Mouse (Mus musculus) limb, embryonic 11.5 days (tissue): ENCODE measurements around the gene Dnah10. TPM values are rescaled to one million over a fixed set of nuclear protein-coding genes. Genes with fewer than 3 reads are reported as not detected.
"Not testable (repeated sequence)": the region's sequence is repeated elsewhere in the genome, so short reads cannot be mapped to it uniquely, and the experiment has no call there.

ENCODE experiments used
- ATAC-seq: fragments of 200-750 bp; cut with Nextera tagmentation; 2 replicates; pipeline ENCODE4 v1.8.0; 2017; ENCODE audit warnings: low read depth; ENCODE audit not compliant: insufficient number of reproducible peaks, low FRiP score, low TSS enrichment
- DNase-seq: peaks from one replicate; pipeline ENCODE4 v3.0.0-alpha.2; 2015; ENCODE audit warnings: low spot score
- H3K27ac ChIP-seq: fragments of 300-500 bp; sonication (generic); replicated peaks from 2 replicates; pipeline ENCODE4 v1.5.1; 2014; ENCODE audit warnings: low read depth, mild to moderate bottlenecking, low read length
- H3K27me3 ChIP-seq: fragments of 300-500 bp; sonication (generic); 2 replicates; pipeline ENCODE4 v1.6.1; 2014; ENCODE audit warnings: mild to moderate bottlenecking, low read length, mixed read lengths; ENCODE audit not compliant: control insufficient read depth, insufficient read depth
- H3K36me3 ChIP-seq: fragments of 300-500 bp; sonication (generic); 2 replicates; pipeline ENCODE4 v1.6.1; 2014; ENCODE audit warnings: mild to moderate bottlenecking, low read length, moderate library complexity, mixed read lengths; ENCODE audit not compliant: control insufficient read depth, insufficient read depth
- H3K4me1 ChIP-seq: fragments of 300-500 bp; sonication (generic); 2 replicates; pipeline ENCODE4 v1.6.1; 2014; ENCODE audit warnings: low read length, mixed read lengths; ENCODE audit not compliant: control insufficient read depth, insufficient read depth
- H3K4me2 ChIP-seq: fragments of 300-500 bp; sonication (generic); 2 replicates; pipeline ENCODE4 v1.6.1; 2014; ENCODE audit warnings: low read depth, mild to moderate bottlenecking, moderate library complexity; ENCODE audit not compliant: severe bottlenecking
- H3K4me3 ChIP-seq: fragments of 300-500 bp; sonication (generic); 2 replicates; pipeline ENCODE4 v1.5.1; 2014; ENCODE audit warnings: low read depth, low read length
- H3K9ac ChIP-seq: fragments of 300-500 bp; sonication (generic); 2 replicates; pipeline ENCODE4 v1.6.1; 2014; ENCODE audit warnings: mild to moderate bottlenecking, low read length
- H3K9me3 ChIP-seq: fragments of 300-500 bp; sonication (generic); 2 replicates; pipeline ENCODE4 v1.6.1; 2016; ENCODE audit warnings: low read length; ENCODE audit not compliant: control insufficient read depth
- WGBS: fragments of 180-500 bp; shearing (Covaris S2); extraction: QIAGEN DNeasy Blood & Tissue Kit; methylation state at CpG from one replicate; pipeline ENCODE4 v1.1.7; 2014; 5-methylcytosine and 5-hydroxymethylcytosine counted together
- polyA plus RNA-seq: library from polyadenylated mRNA; unstranded; fragments of >200 nt; fragmentation: Nextera tagmentation; extraction: Ambion mirVana; gene quantifications from 2 replicates; pipeline ENCODE4 v1.2.1, GENCODE M21; 2014

Dnah10 gene
- polyA plus RNA-seq, 1 experiment from 2014 or later = not detected

DNA sequence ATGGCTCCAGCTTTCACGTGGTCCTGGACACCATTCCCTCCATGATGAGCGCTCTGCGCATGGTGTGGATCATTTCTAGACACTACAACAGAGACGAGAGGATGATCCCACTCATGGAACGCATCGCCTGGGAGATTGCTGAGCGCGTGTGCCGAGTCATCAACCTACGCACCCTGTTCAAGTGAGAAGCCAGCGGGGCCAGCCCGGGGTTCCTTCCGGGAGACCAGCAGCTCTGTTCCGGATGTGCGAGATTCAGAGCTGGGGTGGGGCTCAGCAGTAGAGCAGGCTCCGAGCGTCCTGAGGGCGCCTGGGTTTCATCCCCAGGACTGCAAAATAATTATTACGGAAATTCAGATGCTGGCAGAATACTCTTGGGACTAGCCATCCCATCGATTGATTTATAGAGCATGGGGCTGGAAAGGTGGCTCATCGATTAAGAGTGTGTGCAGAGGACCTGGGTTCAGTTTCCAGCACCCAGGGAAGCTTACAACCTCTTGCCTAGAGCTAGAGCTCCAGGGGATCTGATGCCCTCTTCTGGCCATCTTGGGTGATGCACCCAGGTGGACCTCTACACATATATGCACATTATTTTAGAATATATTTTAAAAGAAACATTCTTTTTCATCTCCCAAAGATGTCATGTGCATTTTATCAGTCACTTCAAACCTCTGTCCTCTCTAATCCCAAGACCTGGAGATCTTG is 17.2 kb downstream of the Dnah10 start:
- Histone ChIP-seq H3K36me3 (no peaks in the 10 kb centered on the region), H3K9ac (no peak overlapping the region), H3K27me3 (no peaks in the 10 kb centered on the region), H3K27ac (no peak overlapping the region), H3K4me3 (no peak overlapping the region), H3K4me2 (no peak overlapping the region), H3K9me3 (peaks cover 2% of the 10 kb centered on the region; the same call in 1 of the 2 replicates), H3K4me1 (no peaks in the 10 kb centered on the region)
- WGBS = 96% methylated on average over 21 of the region's 21 CpGs
- DNase-seq (no peak), ATAC-seq (no peak)

DNA sequence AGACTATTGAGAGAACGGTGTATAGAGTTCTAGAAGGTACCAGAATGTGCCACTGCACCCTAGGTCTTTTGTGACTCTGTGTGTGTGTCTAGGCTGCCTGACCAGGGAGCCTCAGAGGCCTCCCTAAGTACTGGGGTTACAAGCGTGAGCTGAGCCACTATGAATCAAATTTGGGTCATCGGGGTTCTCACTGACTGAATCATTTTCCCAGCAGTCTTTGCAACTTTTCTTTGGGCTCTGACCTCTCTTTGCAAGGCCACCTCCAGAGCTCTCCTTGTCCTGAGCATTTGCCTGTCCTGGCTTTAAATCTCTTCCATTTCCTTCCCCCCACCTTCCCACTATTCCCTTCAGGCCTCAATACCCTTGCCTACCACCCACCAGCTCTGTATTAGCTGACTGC is 19.0 kb downstream of the Dnah10 start:
- H3K4me1 ChIP-seq = no peaks in the 10 kb centered on the region
- no peaks in the 10 kb centered on the region for H3K27me3 ChIP-seq
- no peak overlapping the region for H3K4me2 ChIP-seq
- no peak for ATAC-seq
- WGBS = 87% methylated on average over 3 of the region's 3 CpGs
- no peak overlapping the region for H3K27ac ChIP-seq
- H3K36me3 ChIP-seq = no peaks in the 10 kb centered on the region
- H3K4me3 ChIP-seq = no peak overlapping the region
- no peak for DNase-seq
- peaks cover 2% of the 10 kb centered on the region; the same call in 1 of the 2 replicates for H3K9me3 ChIP-seq
- no peak overlapping the region for H3K9ac ChIP-seq

DNA sequence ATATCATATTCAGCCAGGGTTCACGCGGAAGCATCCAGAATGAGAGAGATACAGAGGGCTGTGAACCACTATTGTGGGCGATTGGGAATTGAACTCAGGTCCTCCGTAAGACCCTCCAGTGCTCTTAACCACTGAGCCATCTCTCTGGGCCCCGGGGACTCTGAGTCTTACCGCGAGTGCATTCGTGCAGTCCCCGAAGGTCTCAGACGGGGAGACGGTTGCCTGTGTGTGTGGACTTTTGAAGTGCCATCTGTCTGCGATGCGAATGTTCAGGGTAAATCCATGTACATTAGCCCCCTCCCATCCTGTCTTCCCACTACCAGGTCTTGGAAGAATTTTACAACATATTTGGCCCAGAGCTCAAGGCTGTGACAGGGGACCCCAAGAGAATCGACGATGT is 21.3 kb downstream of the Dnah10 start:
- ATAC-seq (no peak), DNase-seq (no peak)
- no peaks in the 10 kb centered on the region; the same call in 1 of the 2 replicates for H3K9me3 ChIP-seq
- WGBS = 91% methylated on average over 15 of the region's 15 CpGs
- no peaks in the 10 kb centered on the region for H3K36me3 ChIP-seq
- H3K4me2 ChIP-seq = no peak overlapping the region
- no peak overlapping the region for H3K4me3 ChIP-seq
- no peaks in the 10 kb centered on the region for H3K4me1 ChIP-seq
- H3K27ac ChIP-seq = no peak overlapping the region
- H3K27me3 ChIP-seq = no peaks in the 10 kb centered on the region
- no peak overlapping the region for H3K9ac ChIP-seq

DNA sequence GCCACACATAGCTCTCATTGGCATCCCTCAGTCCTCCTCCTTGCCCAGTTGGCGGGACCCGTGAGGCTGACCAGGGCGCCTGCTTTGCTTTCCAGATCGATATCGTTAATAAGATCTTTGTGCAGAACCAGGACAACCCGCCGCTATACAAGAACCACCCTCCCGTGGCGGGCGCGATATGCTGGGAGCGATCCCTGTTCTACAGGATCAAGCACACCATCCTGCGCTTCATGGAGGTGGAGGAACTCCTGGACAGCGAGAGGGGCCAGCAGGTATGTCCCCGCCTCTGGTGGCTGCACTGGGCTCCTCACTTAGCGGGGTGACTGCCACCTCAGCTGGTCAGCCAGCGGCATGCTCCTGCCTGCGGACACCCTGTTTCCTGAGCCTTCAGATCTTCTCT is 23.4 kb downstream of the Dnah10 start:
- Histone ChIP-seq H3K9ac (no peak overlapping the region), H3K4me1 (no peaks in the 10 kb centered on the region), H3K36me3 (no peaks in the 10 kb centered on the region), H3K27ac (no peak overlapping the region), H3K4me2 (no peak overlapping the region), H3K9me3 (no peaks in the 10 kb centered on the region), H3K4me3 (no peak overlapping the region), H3K27me3 (no peaks in the 10 kb centered on the region)
- ATAC-seq (no peak), DNase-seq (no peak)
- WGBS = 87% methylated on average over 18 of the region's 18 CpGs

DNA sequence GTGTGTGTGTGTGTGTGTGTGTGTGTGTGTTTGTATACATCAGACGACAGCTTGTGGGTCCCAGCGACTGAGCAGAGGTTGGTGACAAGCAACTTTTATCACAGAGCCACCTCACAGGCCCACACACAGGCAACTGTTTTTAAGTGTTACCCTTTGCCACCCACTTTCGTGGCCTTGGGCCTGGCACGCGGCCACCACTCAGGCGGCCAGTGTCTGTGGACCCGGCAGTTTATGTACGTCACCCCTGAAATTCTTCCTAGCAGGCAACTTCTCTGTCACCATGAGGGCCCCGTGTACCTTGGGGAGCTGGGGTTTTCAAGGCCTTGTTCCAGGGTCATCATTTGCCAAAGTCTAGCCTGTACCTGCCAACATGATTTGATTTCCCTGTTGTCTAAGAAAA is 26.8 kb downstream of the Dnah10 start:
- no peak overlapping the region for H3K27ac ChIP-seq
- H3K9me3 ChIP-seq = no peaks in the 10 kb centered on the region
- WGBS = 91% methylated on average over 9 of the region's 9 CpGs
- DNase-seq = no peak
- H3K4me1 ChIP-seq = no peaks in the 10 kb centered on the region
- no peaks in the 10 kb centered on the region for H3K27me3 ChIP-seq
- H3K36me3 ChIP-seq = no peaks in the 10 kb centered on the region
- H3K9ac ChIP-seq = no peak overlapping the region
- no peak overlapping the region for H3K4me2 ChIP-seq
- no peak overlapping the region for H3K4me3 ChIP-seq
- ATAC-seq = no peak

DNA sequence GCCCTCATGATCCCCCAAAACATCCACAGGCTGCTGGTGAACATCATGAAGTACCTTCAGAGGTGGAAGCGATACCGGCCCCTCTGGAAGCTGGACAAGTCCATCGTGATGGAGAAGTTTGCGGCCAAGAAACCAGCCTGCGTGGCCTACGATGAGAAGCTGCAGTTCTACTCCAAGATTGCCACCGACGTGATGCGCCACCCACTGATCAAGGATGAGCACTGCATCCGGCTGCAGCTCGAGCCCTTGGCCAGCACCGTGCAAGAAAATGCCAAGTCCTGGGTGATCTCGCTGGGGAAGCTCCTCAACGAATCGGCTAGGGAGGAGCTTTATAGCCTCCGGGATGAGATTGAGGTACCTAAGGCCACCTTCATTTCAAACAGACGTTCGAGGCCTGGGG is 36.1 kb downstream of the Dnah10 start:
- Histone ChIP-seq H3K27ac (no peak overlapping the region), H3K4me2 (no peak overlapping the region), H3K4me1 (no peaks in the 10 kb centered on the region), H3K9ac (no peak overlapping the region), H3K4me3 (no peak overlapping the region), H3K9me3 (no peaks in the 10 kb centered on the region; the same call in 1 of the 2 replicates), H3K36me3 (no peaks in the 10 kb centered on the region), H3K27me3 (no peaks in the 10 kb centered on the region)
- ATAC-seq (no peak), DNase-seq (no peak)
- WGBS = 65% methylated on average over 18 of the region's 18 CpGs

DNA sequence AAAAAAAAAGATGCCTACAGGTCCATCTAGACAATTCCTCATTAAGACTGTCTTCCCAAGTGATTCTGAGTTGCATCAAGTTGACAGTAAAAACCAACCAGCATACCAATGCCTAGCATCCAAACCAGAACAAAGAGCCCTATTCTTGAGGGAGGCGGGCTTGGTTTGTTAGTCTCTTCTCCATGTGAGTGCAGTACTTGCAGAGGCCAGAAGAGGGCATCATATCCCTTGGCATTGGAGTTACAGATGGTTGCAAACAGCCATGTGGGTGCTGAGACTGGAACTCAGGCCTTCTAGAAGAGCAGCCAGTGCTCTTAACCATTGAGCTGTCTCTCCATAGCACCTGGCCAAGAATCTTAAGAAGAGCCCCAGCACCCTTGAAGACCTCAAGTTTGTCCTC is 36.9 kb downstream of the Dnah10 start:
- Histone ChIP-seq H3K4me3 (no peak overlapping the region), H3K4me2 (no peak overlapping the region), H3K36me3 (no peaks in the 10 kb centered on the region), H3K9me3 (no peaks in the 10 kb centered on the region; the same call in 1 of the 2 replicates), H3K4me1 (no peaks in the 10 kb centered on the region), H3K27ac (no peak overlapping the region), H3K9ac (no peak overlapping the region), H3K27me3 (no peaks in the 10 kb centered on the region)
- ATAC-seq = no peak
- no peak for DNase-seq
- WGBS = 90% methylated on average over 1 of the region's 1 CpGs

DNA sequence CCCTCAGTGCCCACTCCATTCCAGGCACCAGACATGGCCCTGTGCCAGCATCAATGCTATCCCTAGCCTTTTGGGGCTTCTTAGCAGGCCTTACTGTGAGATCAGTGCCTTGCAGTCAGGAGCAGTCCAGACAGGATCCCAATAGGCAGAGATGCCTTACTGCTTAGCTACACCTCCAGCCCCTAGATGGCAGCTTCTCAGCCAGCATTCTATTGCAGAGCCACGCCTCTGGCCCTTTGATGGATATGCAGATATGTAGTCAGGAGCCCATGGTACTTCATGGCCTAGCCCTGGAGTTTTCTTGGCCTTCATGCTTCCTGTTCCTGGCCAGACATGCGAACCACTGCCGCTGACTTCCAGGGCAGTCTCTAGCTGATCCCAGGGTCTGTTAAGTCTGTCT is 49.7 kb downstream of the Dnah10 start:
- Histone ChIP-seq H3K9me3 (no peaks in the 10 kb centered on the region), H3K4me1 (no peaks in the 10 kb centered on the region), H3K36me3 (no peaks in the 10 kb centered on the region), H3K9ac (no peak overlapping the region), H3K27ac (no peak overlapping the region), H3K4me2 (no peak overlapping the region), H3K27me3 (no peaks in the 10 kb centered on the region), H3K4me3 (no peak overlapping the region)
- ATAC-seq (no peak), DNase-seq (no peak)
- 83% methylated on average over 3 of the region's 3 CpGs for WGBS

DNA sequence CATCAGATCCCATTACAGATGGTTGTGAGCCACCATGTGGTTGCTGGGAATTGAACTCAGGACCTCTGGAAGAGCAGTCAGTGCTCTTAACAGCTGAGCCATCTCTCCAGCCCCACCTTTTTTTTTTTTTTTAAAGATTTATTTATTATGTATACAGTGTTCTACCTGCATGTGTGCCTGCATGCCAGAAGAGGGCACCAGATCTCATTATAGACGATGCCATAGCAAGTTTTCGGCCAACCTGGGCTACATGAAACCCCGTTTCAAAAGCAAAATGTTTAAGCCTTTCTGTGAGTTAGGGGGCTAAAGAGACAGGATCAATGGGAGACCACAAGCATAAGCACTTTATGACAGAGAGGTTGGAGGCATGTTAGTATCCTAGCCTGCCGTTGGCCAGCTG is 51.4 kb downstream of the Dnah10 start:
- not testable (repeated sequence) for H3K9ac ChIP-seq, H3K9me3 ChIP-seq, H3K4me2 ChIP-seq, H3K4me1 ChIP-seq, H3K36me3 ChIP-seq, ATAC-seq, H3K4me3 ChIP-seq, H3K27me3 ChIP-seq, DNase-seq, H3K27ac ChIP-seq
- WGBS = 90% methylated on average over 4 of the region's 4 CpGs
